In genomic region chr3:65516526-65516925, GRCm38 (mm10) we compare ENCODE assay signal across 19 mouse cellular contexts. TPM values are rescaled to one million over a fixed set of nuclear protein-coding genes. Genes with fewer than 3 reads are reported as not detected.
DNase-seq lines count a peak whose midpoint lies in the region; ATAC-seq lines count a peak whose summit lies in the region.
"Had no signal": no experiment of that assay in that cellular context is flagged by ENCODE, and none has a peak within 500 bp of the region (broad histone marks: within the 10 kb centered on the region; RNA-seq: fewer than 3 reads in every experiment).

No protein-coding gene starts in this region.

- H3K4me2 ChIP-seq in embryonic facial prominence, embryonic 14.5 days (ENCODE audit: low read depth, low read length) = no peak overlapping the region
- H3K4me2 ChIP-seq in embryonic facial prominence, embryonic 15.5 days (replicated peaks) = no peak overlapping the region
- H3K4me2 ChIP-seq: forebrain, embryonic 15.5 days had no signal

- 27% methylated on average over 1 of the region's 1 CpGs for WGBS in embryonic facial prominence, embryonic 14.5 days
- WGBS in embryonic facial prominence, embryonic 10.5 days = 84% methylated on average over 1 of the region's 1 CpGs
- WGBS in embryonic facial prominence, embryonic 15.5 days = 34% methylated on average over 1 of the region's 1 CpGs

- H3K27ac ChIP-seq in embryonic facial prominence, embryonic 14.5 days (replicated peaks; ENCODE audit: low read depth, low read length) = 0 out of 2 replicates have a peak overlapping the region, but pooled peaks have one; percentile 70
- no peak overlapping the region for H3K27ac ChIP-seq in embryonic facial prominence, embryonic 10.5 days (replicated peaks)
- H3K27ac ChIP-seq in embryonic facial prominence, embryonic 15.5 days (replicated peaks) = peak overlapping the region; percentile 17; the same call in 1 of the 2 replicates
- H3K27ac ChIP-seq: embryonic facial prominence, embryonic 12.5 days; forebrain, embryonic 13.5 days; forebrain, embryonic 15.5 days had no signal

- no peaks in the 10 kb centered on the region for H3K36me3 ChIP-seq in embryonic facial prominence, embryonic 14.5 days (ENCODE audit: control insufficient read depth, insufficient read depth, low read length)
- no peaks in the 10 kb centered on the region for H3K36me3 ChIP-seq in embryonic facial prominence, embryonic 10.5 days (replicated peaks)
- H3K36me3 ChIP-seq in embryonic facial prominence, embryonic 15.5 days = no peaks in the 10 kb centered on the region
- H3K36me3 ChIP-seq: embryonic facial prominence, embryonic 12.5 days; forebrain, embryonic 15.5 days; G1E had no signal

- no peak overlapping the region for H3K4me3 ChIP-seq in embryonic facial prominence, embryonic 14.5 days (ENCODE audit: low read depth, low read length)
- no peak overlapping the region for H3K4me3 ChIP-seq in embryonic facial prominence, embryonic 10.5 days
- no peak overlapping the region for H3K4me3 ChIP-seq in embryonic facial prominence, embryonic 15.5 days (replicated peaks)
- H3K4me3 ChIP-seq: embryonic facial prominence, embryonic 12.5 days; forebrain, embryonic 13.5 days; forebrain, embryonic 15.5 days had no signal

- DNase-seq in embryonic facial prominence, embryonic 14.5 days (ENCODE audit: low spot score) = no peak
- DNase-seq in embryonic facial prominence, embryonic 10.5 days (ENCODE audit: low spot score) = no peak
- DNase-seq in A20 (ENCODE audit: low read depth, low spot score) = peak; percentile 51
- no peak for DNase-seq in frontal cortex, postnatal 36 days (ENCODE audit: low spot score in 2 of 2)
- DNase-seq: adrenal gland, adult 8-10 months; adrenal gland, postnatal 14 days; adrenal gland, postnatal 36 days; cerebellum, adult 11-12 months; cerebellum, adult 2 months; cerebellum, adult 9-10 months; cerebellum, postnatal 10 days; cerebellum, postnatal 25 days; forebrain, postnatal 0 days had no signal

- H3K9me3 ChIP-seq in embryonic facial prominence, embryonic 14.5 days (ENCODE audit: control insufficient read depth, low read length) = no peaks in the 10 kb centered on the region
- no peaks in the 10 kb centered on the region for H3K9me3 ChIP-seq in embryonic facial prominence, embryonic 10.5 days
- no peaks in the 10 kb centered on the region for H3K9me3 ChIP-seq in embryonic facial prominence, embryonic 15.5 days (replicated peaks)
- H3K9me3 ChIP-seq: embryonic facial prominence, embryonic 12.5 days; forebrain, embryonic 13.5 days; forebrain, embryonic 15.5 days; G1E had no signal

- peaks cover 18% of the 10 kb centered on the region for H3K4me1 ChIP-seq in embryonic facial prominence, embryonic 14.5 days (ENCODE audit: control insufficient read depth, insufficient read depth, low read length)
- peaks cover 13% of the 10 kb centered on the region for H3K4me1 ChIP-seq in embryonic facial prominence, embryonic 10.5 days
- H3K4me1 ChIP-seq in embryonic facial prominence, embryonic 15.5 days = peaks cover 12% of the 10 kb centered on the region

- H3K27me3 ChIP-seq in embryonic facial prominence, embryonic 14.5 days (replicated peaks; ENCODE audit: control insufficient read depth, insufficient read depth, low read length) = no peaks in the 10 kb centered on the region
- no peaks in the 10 kb centered on the region for H3K27me3 ChIP-seq in embryonic facial prominence, embryonic 10.5 days (replicated peaks; ENCODE audit: low read depth, poor library complexity, severe bottlenecking)
- H3K27me3 ChIP-seq in embryonic facial prominence, embryonic 15.5 days = no peaks in the 10 kb centered on the region
- H3K27me3 ChIP-seq: embryonic facial prominence, embryonic 12.5 days; forebrain, embryonic 13.5 days; forebrain, embryonic 15.5 days; Patski had no signal

- no peak overlapping the region for H3K9ac ChIP-seq in embryonic facial prominence, embryonic 14.5 days (ENCODE audit: low read depth, low read length)
- H3K9ac ChIP-seq in embryonic facial prominence, embryonic 15.5 days = no peak overlapping the region
- H3K9ac ChIP-seq: embryonic facial prominence, embryonic 12.5 days; forebrain, embryonic 13.5 days; forebrain, embryonic 15.5 days; forebrain, postnatal 0 days had no signal

- no peak for ATAC-seq in embryonic facial prominence, embryonic 14.5 days (ENCODE audit: low read depth)
- no peak for ATAC-seq in embryonic facial prominence, embryonic 15.5 days (ENCODE audit: insufficient number of reproducible peaks, low FRiP score, low TSS enrichment, low read depth)
- ATAC-seq: forebrain, embryonic 13.5 days; forebrain, embryonic 15.5 days; forebrain, postnatal 0 days; Patski had no signal

RNA-seq across cellular contexts. Expression of gene Tiparp, which starts 11.7 kb away (rescaled TPM):
- polyA plus RNA-seq in embryonic facial prominence, embryonic 14.5 days (2014; fragmentation: Nextera tagmentation; extraction: Ambion mirVana) = 33.2 and 33.9 TPM in 2 replicates
- 47.5 and 48.7 TPM in 2 replicates for polyA plus RNA-seq in embryonic facial prominence, embryonic 10.5 days (2016; fragmentation: Nextera tagmentation; extraction: Ambion mirVana)
- 38.8 and 43.7 TPM in 2 replicates for polyA plus RNA-seq in embryonic facial prominence, embryonic 15.5 days (2015; fragmentation: Nextera tagmentation; extraction: Ambion mirVana)
